Mouse (Mus musculus): ENCODE data around the gene Hs2st1.

DNA sequence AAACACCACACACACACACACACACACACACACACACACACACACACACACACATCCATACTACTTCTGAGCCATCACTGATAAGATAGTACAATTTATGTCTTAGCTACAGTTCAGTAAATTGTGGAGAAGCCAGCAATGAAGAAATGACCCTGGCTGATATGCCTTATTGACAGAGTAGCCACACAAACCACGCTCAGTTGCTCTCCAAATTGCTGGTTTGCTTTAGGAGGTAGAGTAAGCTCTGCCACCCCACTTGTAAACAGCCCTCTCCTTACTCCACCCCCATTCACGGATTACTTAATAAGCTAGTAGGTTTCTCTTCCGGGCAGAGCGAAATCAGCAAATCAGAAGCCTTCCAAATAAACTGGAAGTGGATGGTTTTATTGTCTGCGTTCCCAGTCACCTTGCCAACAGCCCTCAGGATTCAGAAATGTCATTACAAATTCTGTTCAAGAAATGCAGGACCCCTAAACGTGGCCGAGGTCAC is 175.5 kb downstream of the Hs2st1 start:
- TF ChIP-seq POLR2A (IDR thresholded peaks at IDR 0.05; ENCODE audit: control insufficient read depth, low read depth, low read length) (no peak), CTCF (IDR thresholded peaks at IDR 0.05; ENCODE audit: control insufficient read depth, insufficient read depth, insufficient replicate concordance, low read depth, low read length) (no peak)
